Mouse (Mus musculus) fat pad, adult 2 months (tissue): ENCODE results near the gene Sugt1.

Experiments used
- DNase-seq: peaks from one replicate; pipeline ENCODE4 v3.0.0-alpha.2; 2011; ENCODE audit warnings: low read depth, low spot score; ENCODE audit errors: extremely low read depth

Sugt1 gene

DNA sequence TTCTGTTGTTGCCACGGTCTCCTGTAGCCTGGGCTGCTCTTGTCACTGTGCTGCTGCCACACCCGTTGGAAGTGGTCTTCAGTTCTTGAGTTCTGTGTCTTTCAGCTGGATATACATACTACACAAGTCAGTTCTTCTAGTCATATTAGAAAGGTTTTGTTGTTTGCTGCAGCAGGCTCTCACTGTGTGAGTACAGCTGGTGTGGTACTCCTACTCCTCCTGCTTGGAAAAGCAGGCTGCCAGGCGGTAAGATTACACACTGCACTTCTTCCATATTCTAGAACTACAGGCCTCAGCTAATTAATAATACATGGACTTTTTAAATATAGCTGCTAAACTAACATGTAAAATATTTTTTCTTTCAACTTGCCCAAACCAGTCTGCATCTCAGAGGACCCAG lies 19.4 kb downstream of the Sugt1 start:
- no peak for DNase-seq

- no peak for DNase-seq
These were observed 19.9 kb downstream of the Sugt1 start for GRCm38 (mm10) chr14:79607352-79607751.

DNA sequence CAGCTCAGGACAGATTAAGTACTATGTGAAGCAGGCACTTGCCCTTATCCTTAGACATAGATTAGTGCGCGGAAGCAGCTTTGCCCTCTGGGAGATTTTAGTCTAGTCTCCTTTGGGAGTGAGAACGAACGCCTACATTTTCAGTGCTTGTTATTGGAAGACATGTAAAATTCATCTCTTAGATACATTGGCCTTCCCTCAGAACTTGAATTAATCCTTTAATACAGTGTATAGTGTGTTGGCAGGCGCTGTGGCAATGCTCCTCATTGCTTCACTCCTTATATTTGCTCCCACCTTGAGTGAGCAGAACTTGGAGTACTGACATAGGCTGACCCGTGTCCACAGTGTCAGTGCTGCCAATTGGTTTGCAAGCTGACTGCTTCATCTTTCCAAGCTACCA lies 20.8 kb downstream of the Sugt1 start:
- DNase-seq = peak; percentile 68

GRCm38 (mm10) chr14:79617121-79617828 lies 29.8 kb downstream of the Sugt1 start:
- DNase-seq = no peak

DNA sequence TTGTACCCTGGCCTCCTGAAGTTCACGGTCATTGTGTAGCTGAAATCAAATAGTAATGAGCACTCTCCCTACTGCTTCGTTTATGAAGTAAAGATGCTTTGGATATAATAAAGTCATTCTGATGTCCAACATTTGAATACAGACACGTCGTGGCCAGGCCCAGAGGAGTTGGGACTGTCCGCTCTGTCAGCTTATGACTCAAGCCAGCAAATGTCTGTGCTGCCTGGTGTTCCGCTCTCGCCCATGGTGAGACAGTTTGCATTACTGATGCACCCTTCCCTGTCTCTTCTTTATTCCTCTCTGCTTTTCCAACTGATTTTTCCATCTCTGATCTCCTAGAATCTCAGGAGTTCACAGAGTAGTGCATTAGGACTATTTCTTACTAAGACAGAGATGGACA lies 32.3 kb downstream of the Sugt1 start:
- no peak for DNase-seq

DNA sequence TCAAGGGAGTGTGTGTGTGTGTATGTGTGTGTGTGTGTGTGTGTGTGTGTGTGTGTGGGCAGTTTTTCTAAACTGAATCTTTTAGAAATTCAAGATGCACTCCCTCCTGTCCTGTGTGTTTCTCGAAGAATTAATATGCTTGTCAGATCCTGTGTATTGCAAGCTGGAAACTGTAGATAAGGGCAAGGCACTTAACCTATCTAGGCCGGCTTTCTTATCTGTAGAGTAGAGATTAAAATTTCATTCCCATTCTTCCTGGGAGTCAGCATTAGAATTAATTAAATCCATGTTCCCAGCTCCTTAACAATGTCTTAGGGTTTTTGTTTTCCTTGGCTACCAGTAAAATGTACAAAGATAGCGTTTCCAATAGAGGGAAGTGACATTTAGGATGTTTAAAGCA lies 33.7 kb downstream of the Sugt1 start:
- no peak for DNase-seq

DNA sequence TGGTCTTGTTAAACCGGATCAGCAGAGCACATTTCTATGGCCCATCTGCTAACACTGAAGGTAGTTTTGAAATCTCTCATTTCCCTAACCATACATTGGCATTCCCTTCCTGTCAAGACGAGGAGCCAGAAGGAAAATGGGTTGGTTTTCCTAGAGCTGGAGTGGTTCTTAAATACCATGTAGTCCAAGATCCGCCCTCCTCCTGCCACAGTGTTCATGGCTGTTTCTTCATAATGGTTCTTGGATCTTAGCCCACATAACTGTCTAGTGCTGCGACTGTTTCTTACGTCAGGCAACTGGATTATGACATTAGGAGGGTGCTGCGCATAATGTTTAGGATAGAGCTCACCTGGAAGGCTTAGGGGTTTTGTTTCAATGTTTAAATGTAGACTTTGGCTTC lies 44.8 kb downstream of the Sugt1 start:
- DNase-seq = peak; percentile 76

DNA sequence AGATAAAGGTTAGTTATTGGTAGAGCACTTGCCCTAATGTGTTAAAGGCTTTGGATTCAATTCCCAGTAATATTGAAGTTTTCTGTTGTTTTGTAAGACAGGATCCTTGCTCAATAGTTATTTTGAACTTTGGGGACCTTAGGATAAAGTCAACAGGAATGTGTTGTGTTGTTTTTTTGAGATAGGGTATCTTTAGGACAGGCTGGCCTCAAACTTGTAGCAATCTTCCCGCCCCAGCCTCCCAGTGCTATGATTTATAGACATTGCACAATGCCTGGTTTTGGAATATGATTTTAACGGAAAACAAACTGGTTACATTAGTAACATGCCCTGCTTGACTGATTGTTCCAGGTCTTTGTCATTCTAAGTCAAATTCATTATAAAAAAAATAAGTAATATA lies 45.7 kb downstream of the Sugt1 start:
- no peak for DNase-seq

GRCm38 (mm10) chr14:79636814-79637213 lies 49.3 kb downstream of the Sugt1 start:
- no peak for DNase-seq

DNA sequence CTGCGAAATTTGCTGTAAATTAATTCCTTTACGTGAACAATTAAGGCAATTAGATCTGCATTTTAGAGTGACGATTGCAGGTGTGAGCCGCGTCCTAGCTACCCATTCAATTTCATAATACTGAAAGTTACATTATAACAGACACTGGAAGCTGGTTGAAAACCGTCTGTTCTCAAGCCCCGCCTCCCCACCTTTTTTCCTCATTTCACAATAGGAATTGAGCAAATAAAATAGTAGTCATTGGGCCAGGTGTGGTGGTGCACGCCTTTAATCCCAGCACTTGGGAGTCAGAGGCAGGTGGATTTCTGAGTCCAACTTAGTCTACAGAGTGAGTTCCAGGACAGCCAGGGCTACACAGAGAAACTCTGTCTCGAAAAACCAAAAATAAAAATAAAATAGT lies 54.6 kb downstream of the Sugt1 start:
- DNase-seq = peak; percentile 14

DNA sequence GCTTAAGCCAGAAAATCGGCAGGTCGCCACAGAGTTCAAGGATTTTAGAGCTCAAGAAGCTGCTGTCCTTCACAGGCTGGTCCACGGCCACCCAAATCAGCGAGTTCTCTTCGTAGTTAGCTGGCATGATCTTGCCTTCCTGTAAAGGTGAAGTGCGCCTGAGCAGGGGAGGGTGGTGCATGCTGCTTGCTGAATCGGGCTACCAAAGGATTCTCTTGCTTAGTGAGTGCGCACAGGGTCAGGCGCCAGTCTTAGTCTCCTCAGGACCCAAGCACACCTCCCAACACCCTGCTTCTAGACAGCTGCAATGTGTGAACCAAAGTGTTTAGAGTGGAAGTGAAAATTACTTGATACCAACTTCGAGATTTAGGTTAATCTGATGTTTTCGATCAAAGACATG lies 57.9 kb downstream of the Sugt1 start:
- no peak for DNase-seq

DNA sequence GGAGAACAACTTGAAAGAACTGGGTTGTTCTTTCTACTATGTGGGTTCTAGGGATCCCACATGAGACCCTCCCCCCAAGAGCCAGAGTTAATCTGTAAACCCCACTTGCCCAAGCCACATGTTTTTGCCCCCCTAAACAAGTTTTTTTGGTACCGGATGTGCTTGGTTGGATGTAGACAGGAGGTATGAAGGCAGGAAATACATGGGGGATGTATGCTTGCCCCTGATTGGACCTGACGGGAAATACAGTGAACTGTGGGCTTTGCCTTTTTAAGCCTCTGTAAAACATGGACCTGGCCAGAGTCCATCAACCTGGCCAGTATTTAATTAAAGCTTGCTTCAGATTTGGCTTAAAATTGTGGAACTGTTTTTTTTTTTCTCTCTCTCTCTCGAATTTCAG lies 62.2 kb downstream of the Sugt1 start:
- DNase-seq = no peak

GRCm38 (mm10) chr14:79652654-79653053 lies 65.2 kb downstream of the Sugt1 start:
- no peak for DNase-seq

- DNase-seq = no peak
These were observed 70.8 kb downstream of the Sugt1 start for GRCm38 (mm10) chr14:79658286-79658685.

GRCm38 (mm10) chr14:79658748-79659508 lies 71.4 kb downstream of the Sugt1 start:
- no peak for DNase-seq

DNA sequence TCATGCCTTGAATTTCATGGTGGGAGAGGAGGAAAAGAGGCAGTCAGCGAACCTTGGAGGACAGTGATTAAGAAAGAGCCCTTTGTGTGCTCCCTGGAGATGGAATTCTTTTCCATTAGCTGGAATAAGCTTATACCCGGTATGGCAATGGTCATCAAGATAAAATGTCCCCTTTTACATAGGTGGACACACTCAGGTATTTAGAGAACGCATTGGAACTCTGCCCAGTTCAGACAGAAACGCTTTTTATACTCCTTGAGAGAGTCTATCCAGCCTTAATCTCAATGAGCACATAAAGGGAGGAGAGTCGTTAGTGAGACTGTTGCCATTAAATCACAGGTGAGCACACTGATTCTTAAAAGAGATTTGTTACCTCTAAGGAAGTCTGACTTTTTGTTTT lies 73.0 kb downstream of the Sugt1 start:
- DNase-seq = no peak

GRCm38 (mm10) chr14:79661005-79661917 lies 73.8 kb downstream of the Sugt1 start:
- no peak for DNase-seq

DNA sequence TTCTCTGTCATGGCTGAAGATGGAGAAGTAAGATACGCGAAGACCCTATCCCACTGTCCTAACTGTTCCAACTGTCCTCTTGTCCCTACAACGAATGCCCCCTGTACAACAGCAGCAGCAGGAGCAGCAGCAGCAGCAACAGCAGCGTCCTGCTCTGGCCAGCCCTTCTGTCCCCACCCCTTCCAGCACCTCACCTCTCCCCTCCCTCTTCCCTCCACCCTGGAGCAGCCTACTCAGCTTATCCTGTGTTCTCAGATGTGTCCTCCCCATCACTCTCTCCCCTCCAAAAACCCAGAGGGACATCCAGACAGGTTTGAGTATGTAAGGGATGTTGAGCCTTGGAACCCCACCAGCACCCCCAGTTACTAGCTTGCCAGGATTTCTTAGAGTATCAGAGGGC lies 74.5 kb downstream of the Sugt1 start, which contains the start of gene Cnmd:
TSS of gene Cnmd (minus strand) at position 170 of the 400 bp plus-strand sequence.
- DNase-seq = no peak

DNA sequence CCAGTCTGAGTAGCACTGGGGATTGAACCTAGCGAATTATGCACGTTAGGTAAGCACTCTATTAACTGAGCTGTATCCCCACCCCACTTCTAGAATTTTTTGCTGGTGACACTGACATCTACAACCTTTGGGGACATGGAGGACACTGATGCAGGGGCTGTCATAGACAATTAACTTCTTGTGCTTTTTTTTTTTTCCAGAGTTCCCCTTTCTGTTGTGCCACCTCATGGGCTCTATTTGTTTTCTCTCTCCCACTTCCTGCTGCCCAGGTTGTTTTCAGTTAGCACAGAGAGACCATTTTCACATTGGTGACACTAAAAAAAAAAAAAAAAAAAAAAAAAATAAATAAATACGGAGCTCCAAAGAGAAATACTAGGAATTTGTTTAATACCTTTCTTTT lies 83.5 kb downstream of the Sugt1 start:
- no peak for DNase-seq

- DNase-seq = no peak
These were observed 85.1 kb downstream of the Sugt1 start for GRCm38 (mm10) chr14:79672567-79672966.
